Mouse (Mus musculus): ENCODE measurements at regions not wholly inside any gene's neighbourhood (a gene's known extent, or its start where the extent isn't known, plus 50 kb on each side); places are given as distances from the start of the nearest gene placed in this dataset.
"Not testable (repeated sequence)": the region's sequence is repeated elsewhere in the genome, so short reads cannot be mapped to it uniquely, and the experiment has no call there.

DNA sequence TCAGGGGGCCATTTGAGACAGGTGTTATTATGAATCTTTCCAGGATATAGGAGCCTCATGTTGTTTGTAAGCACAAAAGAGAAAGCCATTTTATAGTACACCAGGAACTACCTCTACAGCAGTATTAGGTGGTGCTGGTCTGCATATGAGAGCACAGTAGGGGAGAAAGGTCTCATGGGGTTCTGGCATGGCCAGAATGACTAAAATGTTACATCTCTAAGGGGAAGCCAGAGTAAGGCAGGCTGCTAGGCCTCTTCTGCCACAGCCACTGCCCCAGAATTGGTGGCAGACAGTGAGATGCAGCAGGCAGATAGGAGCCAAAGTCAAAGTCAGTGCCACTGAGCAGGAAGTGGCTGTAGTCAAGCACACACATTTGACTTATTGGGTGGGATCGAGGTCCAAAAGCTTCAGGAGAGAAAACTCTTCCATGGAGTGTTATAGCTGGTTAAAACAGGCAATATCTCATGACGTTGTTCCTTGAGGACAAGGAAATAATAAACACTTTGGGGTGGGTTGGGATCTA, 147.2 kb downstream of the Hira start:
- no peak for DNase-seq (ENCODE audit: low read depth, low spot score)

GRCm38 (mm10) chr16:19025227-19025932, 148.5 kb downstream of the Hira start:
- DNase-seq (ENCODE audit: low read depth, low spot score) = no peak

DNA sequence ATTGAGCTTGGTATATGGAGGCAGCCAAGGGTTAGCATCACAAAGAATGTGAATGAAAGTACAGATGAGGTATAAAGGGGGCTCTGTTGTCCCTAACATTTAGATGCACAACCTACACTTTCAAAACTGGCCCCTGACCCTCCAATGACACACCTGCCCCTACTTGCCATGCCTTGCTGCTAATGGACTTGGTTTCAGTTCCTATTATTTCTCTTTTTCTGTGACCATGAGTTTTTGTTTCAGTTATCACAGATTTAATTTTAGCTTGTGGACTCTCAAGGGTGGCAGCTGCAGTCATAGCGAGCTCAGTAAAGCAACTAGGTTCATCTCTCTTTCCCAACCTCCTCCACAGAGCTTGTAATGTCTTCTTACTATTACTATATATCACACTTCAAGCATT, 150.3 kb downstream of the Hira start:
- DNase-seq (ENCODE audit: low read depth, low spot score) = no peak

DNA sequence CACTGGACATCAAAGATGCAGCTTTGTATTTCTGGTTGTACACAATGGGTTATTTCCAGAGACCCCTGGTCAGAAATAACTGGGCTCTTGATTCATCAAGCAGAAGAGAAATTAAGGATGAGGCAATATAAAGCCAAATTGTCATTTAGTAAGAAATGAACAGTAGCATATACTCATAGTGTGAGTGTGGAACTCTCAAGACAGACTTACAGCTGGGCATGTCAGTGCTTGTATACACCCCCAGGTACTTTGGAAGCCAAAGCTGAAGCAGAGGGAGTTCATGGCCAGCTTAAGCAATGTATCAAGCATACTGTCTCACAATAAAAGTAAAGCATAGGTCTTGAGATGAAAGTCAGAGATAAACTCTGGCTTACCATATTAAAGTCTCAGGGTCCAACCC, 155.7 kb downstream of the Hira start:
- no peak for DNase-seq (ENCODE audit: low read depth, low spot score)

DNA sequence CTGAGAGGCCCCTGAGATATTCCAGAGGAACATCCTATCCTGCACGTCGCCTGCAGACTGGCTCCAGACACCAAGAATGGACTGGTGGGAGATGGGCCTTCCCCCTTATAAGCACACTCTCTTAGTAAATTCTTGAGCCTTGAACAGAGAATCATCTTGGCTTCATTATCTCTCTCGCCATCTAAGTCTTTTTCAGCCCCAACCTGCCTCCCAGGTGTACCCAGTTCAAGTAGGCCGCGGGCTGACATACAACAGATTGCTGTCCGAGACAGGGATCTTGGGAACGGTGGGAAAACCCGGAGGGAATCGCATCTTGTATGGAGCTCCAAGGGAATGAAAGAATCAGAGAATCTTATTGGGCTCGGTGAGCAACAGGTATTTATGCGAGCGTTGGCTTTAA, 158.9 kb downstream of the Hira start:
- DNase-seq (ENCODE audit: low read depth, low spot score) = no peak

- no peak for DNase-seq (ENCODE audit: low read depth, low spot score)
Measured at GRCm38 (mm10) chr16:19037681-19038080, 160.8 kb downstream of the Hira start.

DNA sequence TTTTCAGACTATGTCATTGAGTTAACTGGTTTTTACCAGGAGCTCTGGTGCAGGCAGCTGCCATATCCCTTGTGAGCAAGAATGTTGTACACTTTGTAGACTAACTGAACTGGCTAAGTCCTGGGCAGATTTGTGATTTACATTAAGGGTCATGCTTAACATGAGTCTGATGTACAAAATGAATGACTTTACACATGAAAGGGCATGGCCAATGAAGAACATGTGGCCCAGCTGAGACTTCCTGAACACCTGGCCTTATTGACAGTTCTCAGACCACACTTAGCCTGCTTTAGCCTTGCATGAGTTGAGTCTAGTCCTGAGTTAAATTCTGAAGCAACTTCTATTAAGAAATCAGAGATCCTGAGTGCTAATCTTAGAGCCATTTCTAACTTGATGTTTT, 176.0 kb downstream of the Hira start:
- no peak for DNase-seq (ENCODE audit: low read depth, low spot score)

DNA sequence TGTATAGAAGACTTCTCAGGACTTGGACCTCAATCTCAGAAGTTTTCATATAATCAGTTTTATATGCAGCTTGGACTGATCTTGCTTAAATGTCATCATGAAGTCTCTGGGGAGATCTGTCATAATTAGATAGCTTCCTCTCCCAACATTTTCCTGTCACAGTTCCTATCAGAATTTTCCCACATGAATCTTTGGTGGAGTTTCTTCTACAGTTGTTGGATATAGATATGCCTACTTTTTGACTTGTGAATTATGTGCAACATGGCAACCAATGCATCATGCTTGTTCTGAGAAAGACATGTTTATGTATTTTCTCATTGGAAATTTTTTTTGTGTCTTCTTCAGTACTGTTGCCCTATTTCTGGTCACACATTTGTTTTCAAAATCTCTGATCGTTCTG, 183.5 kb downstream of the Hira start:
- no peak for DNase-seq (ENCODE audit: low read depth, low spot score)

DNA sequence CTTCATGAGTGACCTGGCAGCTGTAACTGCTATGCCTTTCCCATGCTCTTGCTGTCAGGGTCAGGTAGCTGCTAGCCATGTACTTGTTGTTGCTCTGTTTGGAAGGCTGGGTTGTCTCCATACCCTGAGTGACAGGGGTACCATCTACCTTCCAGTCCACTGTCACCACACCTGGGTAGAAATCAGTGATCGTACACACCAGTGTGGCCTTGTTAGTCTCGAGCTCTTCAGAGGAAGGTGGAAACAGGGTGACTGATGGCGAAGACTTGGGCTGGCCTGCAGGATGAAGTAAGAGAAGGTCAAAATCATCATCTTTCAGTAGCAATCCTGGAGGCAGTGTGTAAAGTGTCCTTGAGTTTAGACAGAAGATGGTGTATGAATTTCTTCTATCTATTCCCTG, 185.0 kb downstream of the Hira start:
- no peak for DNase-seq (ENCODE audit: low read depth, low spot score)

- DNase-seq (ENCODE audit: low read depth, low spot score) = no peak
Measured at GRCm38 (mm10) chr16:19062557-19063400, 185.9 kb downstream of the Hira start.

- no peak for DNase-seq (ENCODE audit: low read depth, low spot score)
Measured at GRCm38 (mm10) chr16:19063401-19063762, 186.5 kb downstream of the Hira start.

GRCm38 (mm10) chr16:19064397-19064796, 187.6 kb downstream of the Hira start:
- DNase-seq (ENCODE audit: low read depth, low spot score) = no peak

DNA sequence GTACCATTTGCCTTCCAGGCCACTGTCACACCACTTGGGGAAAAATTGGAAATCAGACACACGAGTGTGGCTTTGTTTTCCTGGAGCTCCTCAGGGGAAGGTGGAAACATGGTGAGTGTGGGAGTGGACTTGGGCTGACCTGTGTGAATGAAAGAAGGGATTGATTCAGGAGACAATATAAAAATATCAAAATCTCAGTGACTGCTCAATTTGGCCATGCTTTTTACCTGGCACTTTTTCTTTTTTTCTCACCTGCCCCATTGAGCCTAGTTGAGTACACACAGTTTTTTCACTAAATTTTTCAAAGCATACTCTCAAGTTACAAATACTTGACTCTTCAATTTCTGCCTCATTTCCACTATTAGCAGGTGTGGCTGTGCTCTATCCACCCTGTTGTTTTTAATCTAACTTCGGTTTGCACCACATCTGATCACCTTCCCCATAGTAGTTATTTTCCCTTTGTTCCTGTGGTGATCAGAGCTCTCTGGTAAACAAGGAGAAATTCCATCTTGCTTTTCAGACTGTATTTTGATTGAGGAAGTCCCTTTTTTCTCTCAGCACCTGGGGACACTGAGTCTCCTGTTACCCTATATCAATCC, 188.8 kb downstream of the Hira start:
- no peak for DNase-seq (ENCODE audit: low read depth, low spot score)

DNA sequence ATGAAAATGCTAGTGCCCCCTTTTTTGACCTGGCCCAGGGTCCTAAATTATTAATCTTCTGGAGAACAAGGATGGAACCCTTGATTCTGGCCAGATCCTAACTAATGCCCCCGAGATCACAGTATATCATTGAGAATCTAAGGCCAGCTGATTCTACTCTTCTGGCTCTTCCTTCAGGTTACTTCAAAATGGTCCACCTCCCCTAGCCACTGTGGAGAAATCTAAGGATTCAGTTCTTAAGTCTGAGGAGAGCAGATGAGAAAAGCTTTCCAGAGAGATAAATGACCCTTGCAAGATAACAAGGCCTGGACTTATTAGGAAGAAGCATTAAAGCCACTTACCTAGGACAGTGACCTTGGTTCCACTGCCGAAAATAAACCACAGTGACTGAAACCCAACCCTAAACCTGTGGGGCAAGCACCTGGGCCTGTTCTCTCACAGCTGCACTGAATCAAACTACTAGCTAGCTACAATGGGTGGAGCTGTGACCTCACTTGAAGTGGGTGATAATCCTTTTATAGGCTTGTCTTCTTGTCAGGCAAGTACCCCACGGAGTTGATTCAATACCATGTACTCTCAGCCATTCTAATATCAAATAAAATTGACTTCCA, 190.0 kb downstream of the Hira start:
- DNase-seq (ENCODE audit: low read depth, low spot score) = no peak

GRCm38 (mm10) chr16:19083503-19083902, 206.7 kb downstream of the Hira start:
- DNase-seq (ENCODE audit: low read depth, low spot score) = not testable (repeated sequence)

GRCm38 (mm10) chr16:19087914-19088313, 211.1 kb downstream of the Hira start:
- DNase-seq (ENCODE audit: low read depth, low spot score) = peak; percentile 13
